Mouse (Mus musculus) cerebellum, postnatal 25 days (tissue): ENCODE measurements around the gene Prpf8.

ENCODE experiments used
- DNase-seq, 2 experiments: peaks; one replicate each; pipeline ENCODE4 v3.0.0; 2021; ENCODE audit warnings: mixed read lengths in 2 of 2

Prpf8 gene

GRCm38 (mm10) chr11:75460103-75460843, 26.3 kb upstream of the Prpf8 start:
- peak; percentile 87 to 92 for DNase-seq

- DNase-seq = peak; percentile 98 to 99
These were observed 25.5 kb upstream of the Prpf8 start, which contains the start of gene Tlcd2 for GRCm38 (mm10) chr11:75460844-75461742. Gene Tlcd2, plus strand, starts transcription at chr11:75461715.

GRCm38 (mm10) chr11:75461743-75462252, 24.8 kb upstream of the Prpf8 start:
- DNase-seq = no peak

GRCm38 (mm10) chr11:75462253-75462783, 24.3 kb upstream of the Prpf8 start:
- DNase-seq = peak; percentile 44 to 68

- DNase-seq = peak; percentile 25 to 71
These were observed 23.7 kb upstream of the Prpf8 start for GRCm38 (mm10) chr11:75462865-75463336.

- DNase-seq = no peak
These were observed 23.0 kb upstream of the Prpf8 start for GRCm38 (mm10) chr11:75463624-75464023.

GRCm38 (mm10) chr11:75464417-75464816, 22.2 kb upstream of the Prpf8 start:
- no peak for DNase-seq

- DNase-seq = no peak
These were observed 21.6 kb upstream of the Prpf8 start for GRCm38 (mm10) chr11:75465051-75465450.

GRCm38 (mm10) chr11:75466731-75467505, 19.7 kb upstream of the Prpf8 start:
- no peak for DNase-seq

GRCm38 (mm10) chr11:75467512-75468215, 19.0 kb upstream of the Prpf8 start:
- peak in 1 of 2 experiments; percentile 21 for DNase-seq

- DNase-seq = no peak
These were observed 18.2 kb upstream of the Prpf8 start for GRCm38 (mm10) chr11:75468410-75468809.

GRCm38 (mm10) chr11:75469261-75469660, 17.4 kb upstream of the Prpf8 start:
- DNase-seq = no peak

GRCm38 (mm10) chr11:75470675-75471074, 15.9 kb upstream of the Prpf8 start:
- no peak for DNase-seq

- no peak for DNase-seq
These were observed 14.0 kb upstream of the Prpf8 start for GRCm38 (mm10) chr11:75472469-75473081.

- DNase-seq = no peak
These were observed 13.2 kb upstream of the Prpf8 start for GRCm38 (mm10) chr11:75473376-75473775.

- no peak for DNase-seq
These were observed 424 bp upstream of the Prpf8 start for GRCm38 (mm10) chr11:75486192-75486591.

- no peak for DNase-seq
These were observed 880 bp downstream of the Prpf8 start for GRCm38 (mm10) chr11:75487496-75487895.

- DNase-seq = no peak
These were observed 7.9 kb downstream of the Prpf8 start for GRCm38 (mm10) chr11:75494296-75495049.

- DNase-seq = no peak
These were observed 11.5 kb downstream of the Prpf8 start for GRCm38 (mm10) chr11:75498126-75498525.

GRCm38 (mm10) chr11:75508162-75508561, 21.5 kb downstream of the Prpf8 start:
- DNase-seq = no peak
